Mouse (Mus musculus) embryonic facial prominence, embryonic 12.5 days (tissue): ENCODE measurements around the gene Tubb1. TPM values are rescaled to one million over a fixed set of nuclear protein-coding genes. Genes with fewer than 3 reads are reported as not detected.

Experiments used
- polyA plus RNA-seq: library from polyadenylated mRNA; unstranded; fragments of >200 nt; fragmentation: Nextera tagmentation; extraction: Ambion mirVana; gene quantifications from 2 replicates; pipeline ENCODE4 v1.2.1, GENCODE M21; 2016

The Tubb1 gene
- polyA plus RNA-seq, 1 experiment from 2014 or later: 4.0 TPM

Other genes starting within 250 kb of the Tubb1 start
- gene Gnas, start 166.4 kb upstream of the Tubb1 start, polyA plus RNA-seq: 1,926 and 2,042 TPM in 2 replicates
- gene Gm20721, start 104.0 kb upstream of the Tubb1 start, polyA plus RNA-seq: 17.3 and 19.9 TPM in 2 replicates
- gene Nelfcd, start 34.9 kb upstream of the Tubb1 start, polyA plus RNA-seq: 177 and 179 TPM in 2 replicates
- 115 and 116 TPM in 2 replicates for gene Ctsz, start 11.7 kb upstream of the Tubb1 start, polyA plus RNA-seq
- 828 TPM in 2 replicates for gene Atp5e, start 13.4 kb downstream of the Tubb1 start, polyA plus RNA-seq
- gene Prelid3b, start 22.4 kb downstream of the Tubb1 start, polyA plus RNA-seq: 101 and 105 TPM in 2 replicates
- not detected in 2 replicates for gene Zfp831, start 192.8 kb downstream of the Tubb1 start, polyA plus RNA-seq